Mouse (Mus musculus) layer of hippocampus, adult 8-10 months (tissue): Measurements from ENCODE around the gene Grap2. TPM values are rescaled to one million over a fixed set of nuclear protein-coding genes. Genes with fewer than 3 reads are reported as not detected.

Experiments used
- DNase-seq, 2 experiments: peaks; one replicate each; pipeline ENCODE4 v3.0.0; 2022; ENCODE audit warnings: low spot score in 2 of 2
- total RNA-seq, 4 experiments: library from RNA; stranded (reverse); gene quantifications; 2 replicates each; pipeline ENCODE4 v1.2.4; 2022

The Grap2 gene
- total RNA-seq, 4 experiments from 2014 or later: 0.07 to 0.34 (median 0.17) TPM

DNA sequence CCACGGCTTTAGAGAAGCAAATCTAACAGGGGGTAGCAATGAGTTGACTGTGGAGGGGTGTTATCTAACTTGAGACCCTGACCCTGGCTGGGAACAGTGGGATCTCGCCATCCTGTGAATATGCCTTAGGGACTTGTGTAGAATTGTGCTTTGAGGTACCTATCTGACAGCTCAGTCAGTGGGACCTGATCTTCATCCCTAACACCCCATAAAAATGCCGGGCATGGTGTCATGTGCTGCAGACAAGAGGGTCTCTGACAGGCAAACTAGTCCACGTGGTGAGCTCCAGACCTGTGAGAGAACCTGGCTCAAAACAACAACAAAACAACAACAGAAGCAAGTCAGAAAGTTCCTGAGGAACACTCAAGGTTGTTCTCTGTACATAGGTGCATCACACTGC is 27.4 kb downstream of the Grap2 start:
- DNase-seq: no peak

DNA sequence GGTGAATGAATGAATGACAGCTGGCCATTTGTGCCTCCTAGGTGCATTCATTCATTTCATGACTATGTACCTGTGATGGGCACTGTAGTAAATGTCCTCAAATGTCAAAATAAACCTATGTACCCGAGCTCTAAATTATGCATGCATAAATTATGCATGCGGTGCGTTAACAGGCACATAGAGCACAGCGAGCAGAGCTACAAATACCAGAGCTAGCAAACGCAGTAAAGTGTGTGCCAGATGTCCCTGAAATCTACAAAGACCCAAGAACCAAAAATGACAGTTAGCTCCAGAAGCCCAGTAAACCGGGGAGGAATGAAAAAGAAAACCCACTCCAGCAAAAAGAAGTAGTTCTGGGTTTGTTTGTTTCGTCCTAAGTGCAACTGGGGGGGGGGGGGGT is 29.1 kb downstream of the Grap2 start:
- DNase-seq: no peak

DNA sequence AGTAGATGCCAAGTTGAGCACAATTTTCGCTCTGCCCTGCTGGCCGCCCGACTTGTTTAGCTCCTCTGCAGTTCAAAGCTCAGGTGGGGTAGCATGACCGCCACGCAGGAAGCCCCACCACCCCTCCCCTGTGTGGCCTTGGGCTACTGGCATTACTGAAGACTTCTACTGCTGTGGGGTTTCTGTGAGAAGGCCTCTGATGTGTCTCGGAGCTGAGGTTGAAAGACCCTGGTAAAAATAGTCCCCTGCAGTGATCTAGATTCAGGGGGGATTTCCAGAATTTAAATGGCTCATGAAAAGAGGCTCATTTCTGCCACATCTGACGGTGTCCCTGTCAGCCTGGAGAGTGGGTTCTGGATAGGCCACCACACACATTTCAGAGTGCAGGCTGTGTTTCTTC is 30.1 kb downstream of the Grap2 start:
- DNase-seq: no peak

DNA sequence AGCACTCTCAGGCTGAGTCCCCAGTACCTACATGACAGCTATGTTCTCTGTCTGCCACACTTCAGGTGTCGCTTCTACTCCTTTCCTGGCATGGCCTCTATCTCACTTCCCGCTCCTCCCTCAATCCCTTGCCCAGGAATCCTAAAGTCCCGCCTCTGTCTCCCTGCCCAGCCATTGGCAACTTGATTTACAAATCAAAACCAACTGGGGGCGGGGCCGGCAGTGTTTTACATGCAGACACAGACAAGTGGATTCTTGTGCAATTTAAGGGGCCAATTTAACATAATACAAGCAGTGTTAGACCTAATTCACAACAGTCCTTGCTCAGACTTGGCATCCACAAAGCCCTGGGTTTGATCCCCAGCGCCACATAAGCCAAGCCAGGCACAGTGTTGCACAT is 31.6 kb downstream of the Grap2 start:
- DNase-seq: no peak

DNA sequence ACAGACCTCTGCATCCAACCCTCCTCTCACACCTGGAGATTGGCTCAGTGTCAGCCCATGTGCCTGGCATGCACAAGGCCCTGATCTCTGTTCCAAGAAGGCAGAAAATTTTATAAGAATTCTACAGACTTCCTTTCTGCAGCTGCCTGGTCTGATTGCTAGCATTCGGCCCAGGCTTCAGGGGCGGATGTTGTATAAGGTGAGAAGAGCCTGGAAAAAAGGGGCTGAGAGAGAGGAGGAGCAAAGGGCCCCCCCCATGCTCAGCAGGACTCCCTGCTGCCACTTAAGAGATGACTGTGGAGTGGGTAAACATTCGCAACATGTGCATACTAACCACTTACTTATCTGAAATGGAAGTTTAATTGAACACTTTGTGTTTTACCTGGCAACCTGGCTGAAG is 35.6 kb downstream of the Grap2 start:
- no peak for DNase-seq

DNA sequence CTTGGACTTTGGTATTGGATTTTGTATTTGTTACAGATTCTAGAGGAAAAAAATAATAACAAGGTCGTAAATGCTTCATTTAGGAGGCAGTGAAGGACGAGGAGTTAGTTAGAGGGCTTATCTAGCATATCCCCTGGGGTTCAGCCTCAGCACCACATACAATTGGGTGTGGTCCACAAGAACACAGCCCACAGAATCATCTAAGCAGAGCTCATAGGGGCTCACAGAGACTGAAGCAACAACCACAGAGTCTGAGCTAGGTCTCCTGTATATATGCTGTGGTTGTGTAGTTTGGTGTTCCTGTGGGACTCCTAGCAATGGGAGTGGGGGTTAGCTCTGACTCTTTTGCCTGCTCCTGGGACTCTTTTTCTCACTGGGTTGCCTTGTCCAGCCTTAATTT is 37.9 kb downstream of the Grap2 start:
- no peak for DNase-seq

DNA sequence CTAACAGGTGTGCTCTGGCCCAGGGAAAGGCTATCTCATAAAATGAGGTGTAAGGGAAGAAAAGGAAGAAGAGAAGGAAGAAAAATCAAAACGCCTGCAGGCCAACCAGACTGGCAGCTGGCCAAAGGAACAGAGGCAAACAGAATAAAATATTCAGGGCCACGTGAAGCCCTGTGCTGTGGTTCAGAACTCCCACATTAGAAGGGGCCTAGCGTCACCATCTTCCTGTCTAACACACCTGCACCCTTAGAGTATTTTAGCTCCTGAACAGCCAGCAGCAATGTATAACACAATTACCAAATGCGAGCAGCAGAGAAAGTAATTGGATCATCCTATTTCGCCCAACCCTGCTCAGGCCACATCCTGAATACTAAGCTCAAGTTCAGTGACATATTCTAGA is 39.1 kb downstream of the Grap2 start:
- no peak for DNase-seq

DNA sequence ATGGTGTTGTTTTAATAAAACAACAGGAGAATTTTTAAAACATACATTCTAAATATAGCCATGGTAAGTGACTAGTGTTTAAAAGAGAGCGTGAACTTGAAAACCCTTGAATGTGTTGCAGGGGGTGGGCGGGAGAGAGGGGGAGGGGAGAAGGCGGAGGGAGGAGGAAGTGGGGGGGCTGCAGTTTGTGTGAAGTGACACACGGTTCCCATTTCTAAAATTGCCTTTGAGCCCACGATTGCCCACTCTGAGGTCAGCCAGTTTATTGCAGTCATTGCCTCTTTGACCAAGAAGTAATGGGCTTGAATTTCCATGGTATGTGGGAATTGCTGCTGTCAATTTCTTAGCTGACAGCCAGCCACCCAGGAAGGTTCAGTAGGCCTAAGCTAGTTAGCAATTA is 41.5 kb downstream of the Grap2 start:
- DNase-seq: no peak

DNA sequence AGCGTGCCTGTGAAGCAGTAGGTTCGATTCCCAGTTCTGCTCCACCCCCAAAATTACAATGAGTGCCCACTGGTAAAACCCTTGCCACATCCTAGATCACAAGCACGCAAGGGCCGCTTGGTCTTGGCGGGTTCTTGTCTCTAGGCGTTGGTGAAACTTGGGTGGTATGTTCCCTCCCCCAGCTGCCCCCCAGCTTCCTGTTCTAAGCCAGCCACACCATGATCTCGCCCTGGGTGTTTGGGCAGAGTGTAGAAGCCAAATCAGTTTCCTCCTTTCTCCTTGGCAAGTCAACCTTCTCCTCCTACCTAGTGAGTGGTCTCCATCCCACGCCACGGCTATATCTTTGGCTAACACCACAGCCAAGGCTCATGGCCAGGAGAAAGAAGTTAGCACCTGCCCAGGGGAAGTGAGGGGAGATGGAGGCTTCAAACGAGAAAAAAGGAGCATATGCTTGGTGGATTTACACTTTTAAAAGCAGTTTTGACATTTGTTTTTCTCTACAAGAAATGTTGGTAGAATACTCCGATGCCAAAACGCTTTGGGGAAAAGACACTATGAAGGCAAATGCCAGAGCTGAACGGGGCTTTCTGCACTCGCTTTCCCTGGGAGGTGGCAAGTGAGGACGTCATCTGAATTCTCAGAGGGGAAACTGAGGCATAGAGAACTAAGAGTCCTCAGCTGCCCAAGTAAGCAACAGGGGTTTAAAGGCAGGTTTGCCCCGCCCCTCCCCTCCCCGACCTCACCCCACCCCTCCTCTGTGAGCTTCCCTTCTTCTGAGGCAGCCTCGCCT is 42.3 kb downstream of the Grap2 start:
- DNase-seq: no peak

DNA sequence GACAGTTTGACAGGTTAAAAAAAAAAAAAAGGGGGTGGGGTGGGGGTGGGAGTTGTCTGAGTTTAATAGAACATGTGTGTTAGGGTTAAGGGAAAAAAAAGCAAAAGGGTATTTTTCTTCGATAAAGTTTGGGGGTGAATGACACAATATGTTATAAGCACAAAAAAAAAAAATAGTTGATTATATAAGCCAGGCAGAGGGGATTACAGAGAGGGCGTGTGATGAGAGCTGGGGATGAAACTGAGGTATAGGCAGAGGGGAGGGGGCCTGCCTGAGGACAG is 42.8 kb downstream of the Grap2 start:
- no peak for DNase-seq

DNA sequence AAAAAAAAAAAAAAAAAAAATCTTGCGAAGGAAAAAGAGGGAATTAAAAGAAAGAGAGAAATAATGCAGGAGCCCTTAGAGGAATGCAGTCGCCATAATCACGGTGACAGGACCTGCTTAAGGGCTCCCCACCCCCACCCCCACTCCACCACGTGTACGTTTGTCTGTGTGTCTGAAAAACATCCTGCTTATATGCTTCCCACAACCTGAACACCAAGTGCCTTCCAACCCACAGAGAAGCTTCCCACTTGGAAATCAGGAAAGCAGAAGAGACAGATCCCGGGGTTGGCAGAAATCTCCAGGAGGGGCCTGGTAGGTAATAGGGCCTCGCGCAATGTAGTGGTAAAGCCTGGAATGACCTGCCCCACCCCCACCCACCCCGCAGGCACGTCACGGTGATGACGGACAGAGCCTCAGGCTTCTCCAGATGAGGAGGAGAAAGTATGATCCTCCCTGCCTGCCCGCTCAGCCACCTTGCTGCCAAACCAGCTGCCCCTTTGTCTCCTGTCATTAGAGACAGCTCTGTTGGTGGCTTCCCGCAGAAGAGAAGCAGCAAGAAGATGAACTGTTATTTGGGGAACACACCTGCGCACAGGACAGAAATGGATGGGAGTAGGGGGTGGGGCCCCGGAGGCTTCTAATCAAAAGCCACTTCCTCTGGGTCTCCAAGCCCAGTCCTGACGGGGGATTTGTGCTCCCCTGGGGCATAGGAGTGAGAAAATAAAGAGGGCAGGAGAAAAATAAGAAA is 43.4 kb downstream of the Grap2 start:
- DNase-seq: no peak

DNA sequence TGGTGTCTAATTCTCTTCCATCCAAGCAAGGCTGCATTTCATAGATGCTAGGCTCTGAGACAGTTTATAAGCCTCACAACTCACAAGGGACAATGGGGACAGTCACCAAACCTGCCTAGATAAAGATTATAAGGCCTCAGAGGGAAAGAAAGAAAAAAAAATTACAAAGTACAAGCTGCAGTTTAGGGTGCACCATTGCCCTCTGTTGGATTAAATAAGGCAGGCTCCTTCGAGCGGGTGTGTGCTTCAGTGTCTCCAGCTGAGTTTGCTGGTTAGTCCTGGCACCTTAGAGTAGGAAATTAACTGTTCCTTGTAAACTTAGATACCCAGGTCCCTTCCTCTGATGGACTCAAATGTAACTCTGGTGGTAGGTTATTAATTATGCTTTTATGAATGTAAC is 45.4 kb downstream of the Grap2 start:
- DNase-seq: no peak

DNA sequence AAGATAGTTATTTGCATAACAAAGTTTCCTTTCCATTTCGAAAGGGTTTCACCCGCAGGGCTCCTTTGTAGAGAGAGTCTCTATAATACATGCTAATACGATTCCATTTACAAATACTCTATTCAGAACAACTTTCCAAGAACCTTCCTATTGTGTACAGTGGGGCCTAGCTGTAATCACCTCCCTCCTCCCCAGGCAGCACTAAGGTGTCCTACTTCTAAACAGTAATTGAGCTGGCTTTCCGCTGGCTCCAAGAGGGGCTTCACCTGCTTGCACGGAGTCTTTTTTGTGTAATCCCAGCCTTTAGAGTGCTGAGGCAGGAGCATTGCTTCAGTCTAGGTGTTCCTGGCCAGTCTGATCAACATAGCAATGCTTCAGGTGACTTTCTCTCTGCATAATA is 46.8 kb downstream of the Grap2 start:
- no peak for DNase-seq

DNA sequence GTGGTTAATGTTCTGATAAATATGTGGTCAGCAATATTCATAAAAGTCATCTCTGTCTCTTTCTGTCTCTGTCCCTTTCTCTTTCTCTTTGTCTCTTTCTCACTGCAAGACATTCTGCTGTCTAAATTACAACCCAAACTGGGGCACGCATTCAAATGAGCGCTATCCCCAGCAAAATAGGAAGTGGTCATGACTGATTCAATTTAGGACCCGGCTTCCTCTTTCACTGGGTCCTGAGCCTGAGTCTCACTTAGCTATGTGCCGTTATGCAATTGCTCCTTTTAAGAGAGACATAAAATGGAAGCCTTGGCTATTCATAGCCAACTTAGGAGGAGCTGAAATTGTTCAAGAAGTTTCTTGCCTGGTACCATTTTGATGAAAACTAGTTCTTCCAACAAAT is 47.4 kb downstream of the Grap2 start:
- no peak for DNase-seq

DNA sequence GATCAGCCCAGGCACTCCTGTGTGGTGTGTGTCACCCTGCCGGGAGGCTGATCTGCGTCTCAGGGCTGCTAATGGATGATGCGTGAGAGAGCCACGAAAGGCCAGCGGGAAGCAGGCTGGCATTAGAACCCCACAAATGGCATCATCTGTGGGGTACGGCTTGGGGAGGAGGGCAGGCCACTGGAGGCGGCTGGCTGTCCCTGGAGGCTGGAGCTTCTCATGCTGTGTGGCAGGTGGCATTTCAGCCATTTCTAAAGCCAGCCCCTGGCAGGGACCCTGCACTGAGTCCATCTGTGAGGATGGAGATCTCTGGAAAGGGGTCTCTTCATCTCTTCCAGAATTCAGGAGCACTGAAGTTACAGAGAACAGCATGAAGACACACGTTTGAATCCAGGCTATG is 48.0 kb downstream of the Grap2 start:
- DNase-seq: no peak

DNA sequence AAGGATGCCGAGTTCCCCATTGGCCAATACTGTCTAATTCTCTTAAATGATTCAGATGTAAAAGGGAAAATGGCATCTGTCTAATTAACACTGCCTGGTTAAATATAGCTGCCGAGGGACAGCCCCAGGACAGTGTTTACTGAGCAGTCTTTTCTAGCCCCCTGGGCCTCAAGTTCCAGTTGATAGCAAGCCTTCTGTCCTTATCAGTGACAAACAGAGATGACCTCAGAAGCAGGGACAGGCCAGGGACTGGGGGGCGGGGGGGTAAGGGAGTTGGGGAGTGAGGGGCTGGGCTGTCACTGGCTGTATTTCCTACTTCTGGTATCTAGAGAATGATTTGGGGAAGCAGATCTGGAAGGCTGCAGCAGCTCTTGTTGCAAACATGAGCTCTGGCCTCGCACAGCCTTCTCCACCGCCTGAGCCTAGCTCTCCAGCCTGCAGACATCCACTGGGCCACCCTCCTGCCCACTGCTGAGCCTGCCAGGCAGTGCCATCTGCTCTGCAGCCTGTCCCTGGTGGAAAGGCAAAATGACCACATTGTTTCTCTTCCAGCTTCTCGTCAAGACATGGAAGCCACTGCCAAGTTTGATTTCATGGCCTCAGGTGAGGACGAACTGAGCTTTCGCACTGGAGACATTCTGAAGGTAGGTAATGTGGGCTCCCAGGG is 50.9 kb downstream of the Grap2 start:
- DNase-seq: no peak

DNA sequence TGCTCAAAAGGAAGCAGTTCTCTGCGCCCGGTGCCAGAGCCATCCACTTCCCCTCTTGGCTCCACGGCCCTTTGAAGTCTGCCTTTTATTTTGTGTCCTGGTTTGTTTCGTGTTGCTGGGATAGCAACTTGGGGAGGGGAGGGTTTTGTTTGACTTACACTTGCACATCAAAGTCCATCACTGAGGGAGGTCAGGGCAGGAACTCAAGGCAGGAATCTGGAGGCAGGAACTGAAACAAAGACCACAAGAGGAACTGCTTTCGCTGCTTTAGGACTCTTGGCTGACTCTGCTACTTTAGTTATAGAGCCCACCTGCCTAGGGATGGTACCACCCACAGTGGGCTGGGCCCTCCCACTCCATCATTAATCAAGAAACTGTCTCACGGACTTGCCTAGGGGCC is 54.1 kb downstream of the Grap2 start:
- no peak for DNase-seq

DNA sequence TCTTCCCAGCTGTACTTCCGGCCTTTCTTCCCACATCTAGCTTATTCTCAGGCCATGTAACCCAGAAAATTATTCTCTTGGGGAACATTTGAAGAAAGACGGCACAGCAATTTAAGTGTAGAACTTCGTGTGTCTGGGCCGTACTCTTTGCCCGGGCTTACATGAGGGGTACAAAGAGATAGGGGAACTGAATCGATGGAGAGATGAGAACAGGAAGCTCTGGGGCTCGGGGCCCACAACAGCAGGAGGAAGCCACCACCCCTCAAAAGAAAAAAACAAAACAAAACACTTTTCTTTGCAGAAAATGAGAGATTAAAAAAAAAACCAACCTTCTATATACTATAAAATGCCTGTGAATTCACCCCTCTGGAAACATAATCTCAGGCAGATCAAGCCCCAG is 57.8 kb downstream of the Grap2 start:
- DNase-seq: no peak

DNA sequence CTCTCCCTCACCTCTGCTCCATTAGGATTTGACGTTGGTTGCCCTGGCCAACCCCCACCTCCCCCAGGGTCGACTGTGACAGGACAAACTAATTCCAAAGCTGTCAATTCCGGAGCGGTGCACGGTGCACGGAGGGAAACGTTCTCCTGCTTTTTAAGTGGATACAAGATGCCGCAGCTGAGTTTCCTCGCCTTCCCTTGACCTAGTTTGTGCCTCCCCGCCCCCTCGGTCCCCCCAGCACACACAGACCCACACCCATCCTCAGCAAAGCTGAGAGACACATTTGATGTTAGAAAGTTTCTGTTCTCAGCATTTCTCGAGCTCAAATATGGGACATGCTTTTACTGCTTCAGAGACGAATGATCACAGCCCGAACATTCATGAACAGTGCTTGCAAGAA is 58.3 kb downstream of the Grap2 start:
- no peak for DNase-seq

DNA sequence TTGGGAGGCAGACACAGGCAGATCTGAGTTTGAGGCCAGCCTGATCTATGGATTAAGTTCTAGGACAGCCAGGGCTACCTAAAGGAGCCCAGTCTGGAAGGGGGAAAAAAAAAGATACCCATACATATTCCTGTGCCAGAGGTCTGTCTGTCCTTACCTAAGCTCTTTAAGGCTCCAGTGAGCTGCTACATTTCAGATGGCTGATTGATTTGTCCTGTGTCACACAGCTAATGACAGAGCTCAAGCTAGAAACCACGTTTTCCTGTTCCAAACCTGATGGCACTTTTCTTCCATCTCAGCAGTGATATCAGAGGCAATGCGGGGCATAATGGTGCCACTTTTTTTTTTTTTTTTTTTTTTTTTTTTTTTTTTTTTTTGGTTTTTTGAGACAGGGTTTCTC is 58.9 kb downstream of the Grap2 start:
- no peak for DNase-seq

DNA sequence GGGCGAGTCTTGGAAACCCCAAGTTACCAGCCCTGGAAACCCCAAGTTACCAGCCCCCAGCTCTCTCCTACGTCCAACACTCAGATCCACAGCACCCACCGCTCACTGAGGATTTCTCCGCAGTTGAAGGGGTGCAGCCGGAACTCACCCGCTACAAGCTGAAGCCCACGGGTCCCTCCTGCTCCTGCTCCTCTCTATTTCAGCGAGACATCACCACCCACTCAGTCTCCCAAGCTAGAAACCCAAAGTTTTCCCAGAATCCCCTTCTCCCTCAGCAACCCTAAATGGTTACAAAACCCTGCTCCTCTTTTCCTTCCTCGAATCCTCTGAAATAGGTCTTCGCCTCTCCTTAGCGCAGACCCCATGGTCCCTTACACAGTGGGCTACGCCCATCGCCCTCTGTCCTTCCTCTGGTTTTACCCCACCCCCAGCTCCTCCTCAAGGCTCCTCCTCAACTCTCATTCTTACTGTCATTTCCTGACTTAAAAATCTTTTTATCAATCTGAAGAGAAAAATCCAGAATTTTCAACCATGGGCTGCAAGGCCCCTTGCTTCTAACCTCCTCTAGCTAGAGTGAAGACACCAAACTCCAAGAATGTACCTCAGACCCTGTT is 60.0 kb downstream of the Grap2 start:
- DNase-seq: no peak

DNA sequence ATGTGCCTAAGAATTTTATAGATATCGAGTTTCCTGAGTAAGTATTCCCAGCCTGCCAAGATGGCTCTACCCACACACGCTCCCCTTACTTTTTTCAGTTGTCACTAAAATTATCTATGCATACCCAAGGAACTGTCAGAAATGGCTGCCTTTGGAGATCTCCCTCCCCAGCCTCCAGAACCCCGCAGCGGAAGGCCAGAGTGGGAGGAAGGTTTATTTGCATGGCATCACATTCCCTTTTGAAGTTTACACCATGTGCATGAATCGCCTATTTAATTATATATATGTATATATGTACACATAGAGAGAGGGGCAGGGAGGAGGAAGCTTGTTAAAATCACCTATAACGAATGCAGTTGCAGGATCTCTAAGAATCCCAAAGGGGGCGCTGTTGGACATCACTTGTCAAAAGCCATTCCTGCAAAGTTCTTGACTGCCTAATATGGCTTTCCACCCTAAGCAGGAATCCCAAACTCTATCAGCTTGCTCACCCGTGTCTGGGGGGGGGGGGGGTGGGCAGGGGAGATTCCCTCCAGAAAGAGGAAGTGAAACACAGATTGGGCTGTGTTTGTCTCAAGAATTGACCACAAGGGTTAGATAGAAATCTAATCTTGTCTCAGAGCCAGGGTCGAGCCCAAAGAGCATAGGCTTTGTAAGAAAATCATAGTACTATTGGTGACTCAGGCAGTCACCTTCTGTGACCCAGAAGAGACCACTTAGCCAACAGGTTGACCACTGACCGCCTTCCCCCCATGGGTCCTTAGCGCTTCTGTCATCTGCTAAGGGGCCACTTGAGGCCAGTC is 62.2 kb downstream of the Grap2 start:
- DNase-seq: no peak
